Mouse (Mus musculus) G1E (cell line): ENCODE data around the gene Nap1l4.

Source experiments
- CTCF ChIP-seq: IDR thresholded peaks from 2 replicates; pipeline ENCODE4 v1.5.1; 2012; ENCODE audit warnings: low read depth, low read length, inconsistent platforms, mixed read lengths
- GATA1 ChIP-seq: IDR thresholded peaks from 2 replicates; pipeline ENCODE4 v1.6.1; 2012; ENCODE audit warnings: borderline replicate concordance, low read length, inconsistent platforms, mixed read lengths

DNA sequence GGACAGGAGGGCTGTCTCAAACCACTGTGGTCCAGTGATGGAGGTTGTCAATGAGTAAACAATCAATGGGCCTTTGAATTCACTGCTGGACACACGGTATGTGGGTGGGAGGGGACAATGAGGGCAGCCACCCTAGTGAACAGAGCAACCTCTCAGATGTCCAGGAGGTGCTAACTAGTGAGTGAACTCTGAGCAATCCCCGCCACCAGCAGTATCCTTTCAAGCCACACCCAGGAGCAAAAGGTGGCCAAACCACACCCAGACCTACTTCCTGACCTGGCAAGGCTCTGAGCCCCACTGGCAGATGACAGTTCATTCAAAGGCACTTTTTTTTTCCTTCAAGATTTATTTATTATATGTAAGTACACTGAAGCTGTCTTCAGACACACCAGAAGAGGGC, 48.0 kb downstream of the Nap1l4 start:
- TF ChIP-seq GATA1 (no peak), CTCF (no peak)
